Mouse (Mus musculus) forebrain, embryonic 14.5 days (tissue): ENCODE data around the gene Cog5. TPM values are rescaled to one million over a fixed set of nuclear protein-coding genes. Genes with fewer than 3 reads are reported as not detected.

Experiments used
- polyA plus RNA-seq: library from polyadenylated mRNA; unstranded; fragments of >200 nt; fragmentation: Nextera tagmentation; extraction: Ambion mirVana; gene quantifications from 2 replicates; pipeline ENCODE4 v1.2.1, GENCODE M21; 2014

The Cog5 gene
- polyA plus RNA-seq, 1 experiment from 2014 or later = 25.1 TPM

Other genes with a start within 250 kb of the Cog5 start
- 20.3 and 21.3 TPM in 2 replicates for gene Cbll1, start 155.3 kb upstream of the Cog5 start, polyA plus RNA-seq
- 0.09 TPM in 1 of 2 replicates, not detected in the other for gene Slc26a4, start 94.9 kb upstream of the Cog5 start, polyA plus RNA-seq
- 27.8 and 32.7 TPM in 2 replicates for gene Bcap29, start 20.2 kb upstream of the Cog5 start, polyA plus RNA-seq
- 6.3 and 9.6 TPM in 2 replicates for gene Dus4l, start within 50 bp of the Cog5 start, polyA plus RNA-seq
- gene Gpr22, start 59.1 kb downstream of the Cog5 start, polyA plus RNA-seq = 10.8 and 13.0 TPM in 2 replicates